Mouse (Mus musculus): ENCODE data around the gene Erc2. TPM values are rescaled to one million over a fixed set of nuclear protein-coding genes. Genes with fewer than 3 reads are reported as not detected.
"Not testable (repeated sequence)": the region's sequence is repeated elsewhere in the genome, so short reads cannot be mapped to it uniquely, and the experiment has no call there.

Erc2 gene
- not detected in 3 replicates for total RNA-seq (2017)

- no peak for ATAC-seq (replicated peaks; ENCODE audit: insufficient number of reproducible peaks, low FRiP score, low TSS enrichment, poor library complexity, severe bottlenecking)
These were observed at the start of gene Erc2 for GRCm38 (mm10) chr14:27622176-27622922. TSS of gene Erc2 (plus strand) at chr14:27622428.

- ATAC-seq (replicated peaks; ENCODE audit: insufficient number of reproducible peaks, low FRiP score, low TSS enrichment, poor library complexity, severe bottlenecking) = no peak
These were observed 43.8 kb upstream of the Erc2 start for GRCm38 (mm10) chr14:27578443-27578842.

GRCm38 (mm10) chr14:27589616-27590015 lies 32.6 kb upstream of the Erc2 start:
- ATAC-seq (replicated peaks; ENCODE audit: insufficient number of reproducible peaks, low FRiP score, low TSS enrichment, poor library complexity, severe bottlenecking) = not testable (repeated sequence)

GRCm38 (mm10) chr14:27592163-27592562 lies 30.1 kb upstream of the Erc2 start:
- no peak for ATAC-seq (replicated peaks; ENCODE audit: insufficient number of reproducible peaks, low FRiP score, low TSS enrichment, poor library complexity, severe bottlenecking)

GRCm38 (mm10) chr14:27596265-27596664 lies 26.0 kb upstream of the Erc2 start:
- ATAC-seq (replicated peaks; ENCODE audit: insufficient number of reproducible peaks, low FRiP score, low TSS enrichment, poor library complexity, severe bottlenecking) = no peak

GRCm38 (mm10) chr14:27602136-27602535 lies 20.1 kb upstream of the Erc2 start:
- ATAC-seq (replicated peaks; ENCODE audit: insufficient number of reproducible peaks, low FRiP score, low TSS enrichment, poor library complexity, severe bottlenecking) = no peak

- no peak for ATAC-seq (replicated peaks; ENCODE audit: insufficient number of reproducible peaks, low FRiP score, low TSS enrichment, poor library complexity, severe bottlenecking)
These were observed 14.8 kb upstream of the Erc2 start for GRCm38 (mm10) chr14:27607419-27607818.

GRCm38 (mm10) chr14:27613766-27614165 lies 8.5 kb upstream of the Erc2 start:
- no peak for ATAC-seq (replicated peaks; ENCODE audit: insufficient number of reproducible peaks, low FRiP score, low TSS enrichment, poor library complexity, severe bottlenecking)

GRCm38 (mm10) chr14:27617286-27617685 lies 4.9 kb upstream of the Erc2 start:
- no peak for ATAC-seq (replicated peaks; ENCODE audit: insufficient number of reproducible peaks, low FRiP score, low TSS enrichment, poor library complexity, severe bottlenecking)

GRCm38 (mm10) chr14:27621576-27621975 lies 652 bp upstream of the Erc2 start:
- no peak for ATAC-seq (replicated peaks; ENCODE audit: insufficient number of reproducible peaks, low FRiP score, low TSS enrichment, poor library complexity, severe bottlenecking)

- ATAC-seq (replicated peaks; ENCODE audit: insufficient number of reproducible peaks, low FRiP score, low TSS enrichment, poor library complexity, severe bottlenecking) = no peak
These were observed 643 bp downstream of the Erc2 start for GRCm38 (mm10) chr14:27622923-27623219.

GRCm38 (mm10) chr14:27623368-27623767 lies 1.1 kb downstream of the Erc2 start:
- ATAC-seq (replicated peaks; ENCODE audit: insufficient number of reproducible peaks, low FRiP score, low TSS enrichment, poor library complexity, severe bottlenecking) = no peak

GRCm38 (mm10) chr14:27628701-27629100 lies 6.5 kb downstream of the Erc2 start:
- ATAC-seq (replicated peaks; ENCODE audit: insufficient number of reproducible peaks, low FRiP score, low TSS enrichment, poor library complexity, severe bottlenecking) = no peak

- ATAC-seq (replicated peaks; ENCODE audit: insufficient number of reproducible peaks, low FRiP score, low TSS enrichment, poor library complexity, severe bottlenecking) = no peak
These were observed 7.3 kb downstream of the Erc2 start for GRCm38 (mm10) chr14:27629369-27630012.

GRCm38 (mm10) chr14:27630973-27631640 lies 8.9 kb downstream of the Erc2 start:
- no peak for ATAC-seq (replicated peaks; ENCODE audit: insufficient number of reproducible peaks, low FRiP score, low TSS enrichment, poor library complexity, severe bottlenecking)

GRCm38 (mm10) chr14:27634761-27635160 lies 12.5 kb downstream of the Erc2 start:
- ATAC-seq (replicated peaks; ENCODE audit: insufficient number of reproducible peaks, low FRiP score, low TSS enrichment, poor library complexity, severe bottlenecking) = no peak

- no peak for ATAC-seq (replicated peaks; ENCODE audit: insufficient number of reproducible peaks, low FRiP score, low TSS enrichment, poor library complexity, severe bottlenecking)
These were observed 14.3 kb downstream of the Erc2 start for GRCm38 (mm10) chr14:27636556-27636955.

GRCm38 (mm10) chr14:27641382-27641781 lies 19.2 kb downstream of the Erc2 start:
- ATAC-seq (replicated peaks; ENCODE audit: insufficient number of reproducible peaks, low FRiP score, low TSS enrichment, poor library complexity, severe bottlenecking) = no peak

- ATAC-seq (replicated peaks; ENCODE audit: insufficient number of reproducible peaks, low FRiP score, low TSS enrichment, poor library complexity, severe bottlenecking) = no peak
These were observed 20.8 kb downstream of the Erc2 start for GRCm38 (mm10) chr14:27642981-27643380.

- ATAC-seq (replicated peaks; ENCODE audit: insufficient number of reproducible peaks, low FRiP score, low TSS enrichment, poor library complexity, severe bottlenecking) = no peak
These were observed 32.4 kb downstream of the Erc2 start for GRCm38 (mm10) chr14:27654670-27655069.
